Mouse (Mus musculus) lung, embryonic 16.5 days (tissue): Measurements from ENCODE around the gene Abca6. TPM values are rescaled to one million over a fixed set of nuclear protein-coding genes. Genes with fewer than 3 reads are reported as not detected.

Experiments
- ATAC-seq: fragments of 200-750 bp; cut with Nextera tagmentation; 2 replicates; pipeline ENCODE4 v1.8.0; 2017; ENCODE audit warnings: low read depth, mild to moderate bottlenecking, moderate library complexity
- H3K27ac ChIP-seq: fragments of 300-500 bp; sonication (generic); 2 replicates; pipeline ENCODE4 v1.5.1; 2014; ENCODE audit warnings: mild to moderate bottlenecking, control low read depth, low read length
- H3K27me3 ChIP-seq: fragments of 300-500 bp; sonication (generic); 2 replicates; pipeline ENCODE4 v1.6.1; 2014; ENCODE audit warnings: low read depth, low read length, mixed read lengths; ENCODE audit not compliant: control insufficient read depth, insufficient read depth
- H3K36me3 ChIP-seq: fragments of 300-500 bp; sonication (generic); 2 replicates; pipeline ENCODE4 v1.6.1; 2014; ENCODE audit warnings: low read length; ENCODE audit not compliant: control insufficient read depth, insufficient read depth
- H3K4me1 ChIP-seq: fragments of 300-500 bp; sonication (generic); replicated peaks from 2 replicates; pipeline ENCODE4 v1.6.1; 2014; ENCODE audit warnings: low read length, mixed read lengths; ENCODE audit not compliant: control insufficient read depth, insufficient read depth
- H3K4me2 ChIP-seq: fragments of 300-500 bp; sonication (generic); 2 replicates; pipeline ENCODE4 v1.6.1; 2014; ENCODE audit warnings: low read depth, low read length, control low read depth
- H3K4me3 ChIP-seq: fragments of 300-500 bp; sonication (generic); 2 replicates; pipeline ENCODE4 v1.5.1; 2014; ENCODE audit warnings: mild to moderate bottlenecking, low read length, control low read depth
- H3K9ac ChIP-seq: fragments of 300-500 bp; sonication (generic); 2 replicates; pipeline ENCODE4 v1.6.1; 2014; ENCODE audit warnings: low read length, control low read depth
- H3K9me3 ChIP-seq: fragments of 300-500 bp; sonication (generic); 2 replicates; pipeline ENCODE4 v1.6.1; 2016; ENCODE audit warnings: low read length; ENCODE audit not compliant: control insufficient read depth
- WGBS: fragments of 180-500 bp; shearing (Covaris S2); extraction: QIAGEN DNeasy Blood & Tissue Kit; methylation state at CpG from one replicate; pipeline ENCODE4 v1.1.7; 2014; 5-methylcytosine and 5-hydroxymethylcytosine counted together
- polyA plus RNA-seq: library from polyadenylated mRNA; unstranded; fragments of >200 nt; fragmentation: Nextera tagmentation; extraction: Ambion mirVana; gene quantifications from 2 replicates; pipeline ENCODE4 v1.2.1, GENCODE M21; 2015

Gene Abca6
- polyA plus RNA-seq, 1 experiment from 2014 or later, result 1.6 TPM

DNA sequence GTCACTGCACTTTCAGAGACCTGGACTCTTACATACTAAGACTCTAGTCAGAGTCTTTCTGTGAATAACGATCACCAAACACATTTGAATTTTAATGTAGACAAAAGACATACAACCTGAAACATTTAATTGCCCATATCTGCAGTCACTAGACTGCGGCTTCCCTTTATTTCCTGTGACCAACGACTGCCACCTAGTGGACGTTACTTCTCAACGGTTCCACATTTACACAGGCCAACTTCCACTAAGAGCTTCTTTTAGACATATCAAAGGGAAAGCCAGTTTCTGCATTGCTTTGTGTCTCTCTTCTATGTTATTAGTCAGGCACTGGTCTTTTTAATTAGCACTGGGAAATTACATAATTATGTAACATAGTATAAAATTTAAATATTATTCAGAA is 20.2 kb upstream of the Abca6 start:
- no peaks in the 10 kb centered on the region for H3K4me1 ChIP-seq
- H3K27ac ChIP-seq, result no peak overlapping the region
- peak; percentile 62; the same call in 1 of the 2 replicates for ATAC-seq
- H3K9me3 ChIP-seq, result no peaks in the 10 kb centered on the region
- no peak overlapping the region for H3K4me3 ChIP-seq
- no peak overlapping the region for H3K4me2 ChIP-seq
- WGBS, result 7% methylated on average over 5 of the region's 5 CpGs
- H3K27me3 ChIP-seq, result no peaks in the 10 kb centered on the region
- no peaks in the 10 kb centered on the region for H3K36me3 ChIP-seq
- no peak overlapping the region for H3K9ac ChIP-seq

DNA sequence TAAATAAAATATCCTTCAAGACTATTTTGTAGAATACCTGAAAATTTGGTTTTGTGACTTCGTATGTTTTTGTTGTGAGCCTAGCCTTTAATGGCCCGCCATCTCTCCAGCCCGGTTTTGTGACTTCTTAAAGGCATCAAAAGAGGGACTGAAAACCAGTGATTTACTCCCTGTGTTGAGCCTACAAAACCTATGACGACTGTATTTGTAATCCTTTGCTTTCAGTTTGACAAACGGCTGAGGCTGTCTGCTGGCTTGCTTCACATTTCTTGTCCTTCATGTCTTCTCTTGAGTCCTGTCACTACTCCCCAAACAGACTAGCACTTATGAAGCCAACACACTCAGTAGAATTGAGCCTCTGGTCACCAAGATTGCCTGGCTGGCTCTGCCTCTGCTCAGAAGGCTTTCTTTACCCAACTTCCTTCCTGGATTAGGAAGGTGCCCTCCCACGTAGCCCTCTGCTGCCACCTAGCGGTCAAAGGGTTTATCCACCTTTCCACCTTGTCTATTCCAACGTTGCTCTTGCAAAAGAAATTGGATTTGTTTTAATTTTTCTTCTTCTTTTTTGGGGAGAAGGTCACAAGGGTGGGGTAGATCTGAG is 16.8 kb upstream of the Abca6 start:
- H3K27me3 ChIP-seq, result no peaks in the 10 kb centered on the region
- no peaks in the 10 kb centered on the region for H3K9me3 ChIP-seq
- 0 out of 2 replicates have a peak overlapping the region, but pooled peaks have one; percentile 6 for H3K4me2 ChIP-seq
- peak overlapping the region; percentile 51; the same call in 1 of the 2 replicates for H3K9ac ChIP-seq
- H3K4me1 ChIP-seq, result no peaks in the 10 kb centered on the region
- H3K36me3 ChIP-seq, result no peaks in the 10 kb centered on the region
- no peak overlapping the region for H3K4me3 ChIP-seq
- no peak overlapping the region; the same call in 1 of the 2 replicates for H3K27ac ChIP-seq
- ATAC-seq, result peak; percentile 83
- 38% methylated on average over 8 of the region's 8 CpGs for WGBS

DNA sequence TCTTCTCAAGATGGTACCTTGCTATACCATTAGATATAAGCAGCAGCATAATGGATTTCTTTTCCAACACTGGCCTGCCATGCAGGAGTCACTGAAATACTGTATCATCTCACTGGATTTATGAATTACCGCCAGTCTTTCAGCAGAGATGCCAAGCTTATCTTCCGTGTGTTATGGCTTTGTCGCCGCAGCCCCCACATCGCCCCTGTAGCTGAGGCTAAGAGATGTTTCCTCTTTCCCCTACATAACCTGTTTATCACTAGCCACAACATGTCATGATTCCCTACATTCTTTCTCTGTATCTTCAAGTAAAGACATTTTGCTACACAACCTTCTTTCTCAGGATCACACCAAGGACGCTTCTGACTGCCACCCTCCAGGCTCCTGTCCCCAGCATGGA is 15.7 kb upstream of the Abca6 start:
- ATAC-seq, result no peak
- Histone ChIP-seq H3K36me3 (no peaks in the 10 kb centered on the region), H3K9ac (no peak overlapping the region), H3K27ac (no peak overlapping the region), H3K4me1 (no peaks in the 10 kb centered on the region), H3K4me2 (no peak overlapping the region), H3K9me3 (no peaks in the 10 kb centered on the region), H3K4me3 (no peak overlapping the region), H3K27me3 (no peaks in the 10 kb centered on the region)
- 91% methylated on average over 6 of the region's 6 CpGs for WGBS

DNA sequence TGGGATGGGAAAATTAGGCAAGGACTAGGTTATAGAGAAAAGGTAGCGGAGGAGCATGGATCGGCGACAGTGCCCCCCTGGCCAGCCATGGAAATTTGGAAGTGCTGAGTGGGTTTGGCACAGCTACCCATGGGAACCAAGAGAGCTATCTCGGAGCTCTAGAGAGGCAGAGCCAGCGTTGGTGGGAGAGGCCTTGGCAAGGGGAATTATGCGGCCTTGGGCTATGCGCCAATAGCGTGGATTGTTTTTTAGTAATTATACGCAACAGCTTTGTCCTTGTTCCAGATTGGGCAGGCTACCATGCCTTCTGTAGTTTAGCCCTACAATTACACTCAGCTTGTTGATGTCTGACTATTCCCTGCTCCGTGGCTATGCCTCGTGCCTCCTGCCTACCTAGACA is 15.2 kb upstream of the Abca6 start:
- Histone ChIP-seq H3K27ac (no peak overlapping the region), H3K4me3 (no peak overlapping the region), H3K9ac (no peak overlapping the region), H3K36me3 (no peaks in the 10 kb centered on the region), H3K4me2 (no peak overlapping the region), H3K4me1 (no peaks in the 10 kb centered on the region), H3K9me3 (no peaks in the 10 kb centered on the region), H3K27me3 (no peaks in the 10 kb centered on the region)
- 80% methylated on average over 11 of the region's 11 CpGs for WGBS
- ATAC-seq, result no peak

DNA sequence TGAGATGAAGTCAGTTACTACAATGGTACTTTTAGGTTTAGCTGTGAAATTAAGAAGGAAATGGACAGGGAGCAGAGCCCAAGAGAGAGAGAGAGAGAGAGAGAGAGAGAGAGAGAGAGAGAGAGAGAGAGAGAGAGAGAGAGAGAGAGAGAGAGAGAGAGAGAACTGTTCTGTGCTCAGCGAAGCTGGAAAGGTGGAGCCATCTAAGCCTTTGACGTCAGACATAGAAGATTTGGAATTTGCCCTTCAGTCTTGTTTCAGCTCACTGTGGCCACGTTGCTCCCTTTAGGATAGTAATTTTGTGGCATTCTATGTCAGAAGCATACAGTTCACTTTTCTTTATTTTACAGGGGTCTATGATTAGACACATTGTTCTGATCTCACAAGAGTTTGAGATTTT is 10.3 kb upstream of the Abca6 start:
- WGBS, result 74% methylated on average over 3 of the region's 3 CpGs
- Histone ChIP-seq H3K9ac (no peak overlapping the region), H3K36me3 (no peaks in the 10 kb centered on the region), H3K4me2 (no peak overlapping the region), H3K4me3 (no peak overlapping the region), H3K4me1 (no peaks in the 10 kb centered on the region), H3K27ac (no peak overlapping the region), H3K27me3 (no peaks in the 10 kb centered on the region), H3K9me3 (no peaks in the 10 kb centered on the region)
- no peak for ATAC-seq

DNA sequence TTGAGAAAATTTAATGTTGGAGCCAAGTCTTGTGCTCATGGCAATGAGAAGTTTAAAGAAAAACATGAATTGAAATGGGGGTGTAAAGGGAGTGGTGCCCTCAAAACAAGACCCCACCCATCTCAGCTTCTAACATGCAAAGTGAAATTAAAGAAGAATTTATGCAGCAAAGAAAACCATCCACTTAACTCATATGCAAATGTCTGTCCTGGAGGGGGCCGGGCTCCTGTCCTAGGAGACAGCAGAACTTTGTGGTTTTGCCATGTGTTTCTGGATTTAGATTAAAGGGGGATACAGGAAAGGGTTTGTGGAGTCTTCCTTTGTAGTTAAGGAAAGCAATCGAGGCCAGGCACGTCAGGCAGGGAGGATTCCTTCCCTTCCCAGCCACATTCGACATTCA is 6.3 kb upstream of the Abca6 start:
- no peak for ATAC-seq
- Histone ChIP-seq H3K4me3 (no peak overlapping the region), H3K36me3 (no peaks in the 10 kb centered on the region), H3K4me1 (no peaks in the 10 kb centered on the region), H3K27me3 (no peaks in the 10 kb centered on the region), H3K27ac (no peak overlapping the region), H3K9me3 (no peaks in the 10 kb centered on the region), H3K4me2 (no peak overlapping the region), H3K9ac (no peak overlapping the region)
- WGBS, result 65% methylated on average over 4 of the region's 4 CpGs

DNA sequence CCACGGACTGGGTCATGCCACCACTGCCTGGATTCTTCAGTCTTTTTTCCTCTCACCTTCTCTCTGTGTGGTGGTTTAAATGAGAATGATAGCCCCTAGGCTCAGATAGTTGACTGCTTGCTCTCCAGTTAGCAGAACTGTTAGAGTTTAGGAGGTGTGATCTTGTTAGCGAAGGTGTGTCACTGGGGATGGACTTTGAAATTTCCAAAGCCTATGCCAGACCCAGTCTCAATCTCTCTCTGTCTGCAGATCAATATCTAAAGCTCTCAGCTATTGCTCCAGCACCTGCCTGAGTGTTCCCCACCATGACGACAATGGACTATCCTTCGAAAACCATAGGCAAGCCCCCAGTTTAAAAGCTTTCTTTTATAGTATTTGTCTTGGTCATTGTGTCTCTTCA is 5.5 kb upstream of the Abca6 start:
- Histone ChIP-seq H3K27me3 (no peaks in the 10 kb centered on the region), H3K4me1 (no peaks in the 10 kb centered on the region), H3K9me3 (no peaks in the 10 kb centered on the region), H3K9ac (no peak overlapping the region), H3K27ac (no peak overlapping the region), H3K4me3 (no peak overlapping the region), H3K4me2 (no peak overlapping the region), H3K36me3 (no peaks in the 10 kb centered on the region)
- no peak for ATAC-seq
- 90% methylated on average over 4 of the region's 4 CpGs for WGBS

DNA sequence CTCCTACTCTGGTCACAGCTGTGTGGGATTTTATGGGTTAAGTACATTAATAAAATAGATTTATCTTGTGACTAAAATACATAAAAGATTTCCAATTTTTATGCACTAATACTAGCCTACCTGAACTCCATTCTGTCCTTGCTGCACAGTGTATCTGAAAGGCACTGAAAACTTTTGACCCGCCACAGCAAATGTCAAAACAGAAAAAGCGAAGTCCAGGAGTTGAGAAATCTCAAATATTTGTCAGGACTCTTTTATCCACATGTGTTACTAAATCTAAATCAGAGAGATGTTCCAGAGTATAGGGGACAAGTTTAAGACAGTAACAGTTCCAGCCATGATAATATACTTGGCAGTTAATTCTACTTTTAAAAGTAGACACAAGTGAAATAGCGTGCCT is 680 bp upstream of the Abca6 start:
- Histone ChIP-seq H3K4me3 (no peak overlapping the region), H3K27ac (no peak overlapping the region), H3K4me2 (no peak overlapping the region), H3K4me1 (0 out of 2 replicates have a peak, but pooled peaks cover 2% of the 10 kb centered on the region), H3K9me3 (no peaks in the 10 kb centered on the region), H3K27me3 (no peaks in the 10 kb centered on the region), H3K9ac (no peak overlapping the region), H3K36me3 (no peaks in the 10 kb centered on the region)
- 40% methylated on average over 3 of the region's 3 CpGs for WGBS
- no peak for ATAC-seq

DNA sequence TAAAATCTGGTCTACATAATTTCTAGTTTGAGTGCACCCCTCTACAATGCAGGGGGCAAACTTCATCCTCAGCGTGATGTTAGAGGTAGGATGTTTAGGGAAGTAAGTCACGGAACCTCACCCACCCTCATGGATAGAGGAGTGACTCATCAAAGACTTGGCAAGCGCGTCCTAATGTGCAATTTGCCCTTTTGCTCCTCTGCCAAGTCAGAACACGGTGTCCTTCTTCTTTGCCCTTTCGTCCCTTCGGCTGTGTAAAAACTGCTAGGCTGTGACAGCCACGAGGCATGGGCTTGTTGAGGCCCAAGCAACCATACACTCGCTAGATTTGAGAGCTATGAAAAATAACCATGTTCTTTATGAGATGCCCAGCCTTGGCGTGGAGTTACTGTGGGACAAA is 6.8 kb downstream of the Abca6 start:
- H3K4me3 ChIP-seq, result no peak overlapping the region
- no peak overlapping the region for H3K9ac ChIP-seq
- H3K9me3 ChIP-seq, result no peaks in the 10 kb centered on the region
- no peak for ATAC-seq
- H3K27ac ChIP-seq, result no peak overlapping the region
- no peaks in the 10 kb centered on the region for H3K27me3 ChIP-seq
- 81% methylated on average over 10 of the region's 10 CpGs for WGBS
- 0 out of 2 replicates have a peak, but pooled peaks cover 2% of the 10 kb centered on the region for H3K4me1 ChIP-seq
- no peak overlapping the region for H3K4me2 ChIP-seq
- no peaks in the 10 kb centered on the region for H3K36me3 ChIP-seq

DNA sequence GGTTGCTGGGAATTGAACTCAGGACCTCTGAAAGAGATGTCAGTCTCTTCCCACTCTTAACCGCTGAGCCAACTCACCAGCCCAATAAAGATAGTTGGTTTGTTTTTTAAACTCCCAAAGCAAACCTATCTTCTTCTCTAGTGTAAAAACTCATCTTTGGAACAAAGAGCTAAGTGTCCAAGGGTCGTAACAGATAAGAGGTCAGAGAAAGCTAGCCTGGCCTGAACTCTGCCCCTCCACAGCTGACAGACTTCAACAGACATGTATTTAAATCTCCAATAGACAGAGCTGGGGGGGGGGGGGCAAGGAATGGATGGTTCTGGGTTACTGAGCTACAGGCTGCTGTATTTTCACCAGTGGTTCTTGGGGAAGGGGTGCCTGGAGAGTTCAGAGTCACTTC is 14.1 kb downstream of the Abca6 start:
- no peak for ATAC-seq

More for the DNA sequence above, 14.1 kb downstream of the Abca6 start:
- H3K9me3 ChIP-seq, result no peaks in the 10 kb centered on the region
- H3K9ac ChIP-seq, result no peak overlapping the region
- H3K4me3 ChIP-seq, result no peak overlapping the region
- 83% methylated on average over 2 of the region's 2 CpGs for WGBS
- H3K36me3 ChIP-seq, result no peaks in the 10 kb centered on the region
- no peaks in the 10 kb centered on the region for H3K4me1 ChIP-seq
- no peak overlapping the region for H3K27ac ChIP-seq
- H3K4me2 ChIP-seq, result no peak overlapping the region
- H3K27me3 ChIP-seq, result no peaks in the 10 kb centered on the region
